Mouse (Mus musculus) embryo, embryonic 11.5 days (tissue): ENCODE measurements around the gene Crtc1.

Experiments
- DNase-seq: peaks from one replicate; pipeline ENCODE4 v3.0.0-alpha.2; 2012; ENCODE audit warnings: low read depth, low spot score

Crtc1 gene

GRCm38 (mm10) chr8:70351035-70351999, 88.1 kb downstream of the Crtc1 start:
- no peak for DNase-seq

- DNase-seq: no peak
Measured at GRCm38 (mm10) chr8:70347860-70348420, 91.4 kb downstream of the Crtc1 start.

- no peak for DNase-seq
Measured at GRCm38 (mm10) chr8:70347443-70347842, 91.9 kb downstream of the Crtc1 start.

- no peak for DNase-seq
Measured at GRCm38 (mm10) chr8:70344279-70344678, 95.1 kb downstream of the Crtc1 start.

GRCm38 (mm10) chr8:70343696-70344095, 95.7 kb downstream of the Crtc1 start:
- no peak for DNase-seq

- DNase-seq: no peak
Measured at GRCm38 (mm10) chr8:70343076-70343475, 96.3 kb downstream of the Crtc1 start.

- DNase-seq: no peak
Measured at GRCm38 (mm10) chr8:70342007-70342406, 97.4 kb downstream of the Crtc1 start.

GRCm38 (mm10) chr8:70340659-70341058, 98.7 kb downstream of the Crtc1 start:
- DNase-seq: no peak

GRCm38 (mm10) chr8:70338931-70339330, 100.4 kb downstream of the Crtc1 start:
- DNase-seq: no peak

GRCm38 (mm10) chr8:70332878-70333202, 106.5 kb downstream of the Crtc1 start:
- no peak for DNase-seq
